Mouse (Mus musculus) gastrocnemius, postnatal 36 days (tissue): ENCODE data around the gene Platr17. TPM values are rescaled to one million over a fixed set of nuclear protein-coding genes. Genes with fewer than 3 reads are reported as not detected.
"Not testable (repeated sequence)": the region's sequence is repeated elsewhere in the genome, so short reads cannot be mapped to it uniquely, and the experiment has no call there.

Source experiments
- DNase-seq, 2 experiments: peaks; one replicate each; pipeline ENCODE4 v3.0.0; 2022
- intact Hi-C: fragments of 180-260 bp; cut with DNase I; formaldehyde crosslinking; loops from one replicate; pipeline ENCODE4 v1.15.1; 2025
- long read RNA-seq, 2 experiments: library from polyadenylated mRNA; stranded (forward); transcript quantifications; one replicate each; pipeline ENCODE4 v2.0.0; 2021
- total RNA-seq, 2 experiments: library from RNA; stranded (reverse); gene quantifications; 2 replicates each; pipeline ENCODE4 v1.2.3; 2021

Gene Platr17
- total RNA-seq, result not detected
- long read RNA-seq, experiment 1, result 0 reads
- long read RNA-seq, experiment 2, result 0 reads

DNA sequence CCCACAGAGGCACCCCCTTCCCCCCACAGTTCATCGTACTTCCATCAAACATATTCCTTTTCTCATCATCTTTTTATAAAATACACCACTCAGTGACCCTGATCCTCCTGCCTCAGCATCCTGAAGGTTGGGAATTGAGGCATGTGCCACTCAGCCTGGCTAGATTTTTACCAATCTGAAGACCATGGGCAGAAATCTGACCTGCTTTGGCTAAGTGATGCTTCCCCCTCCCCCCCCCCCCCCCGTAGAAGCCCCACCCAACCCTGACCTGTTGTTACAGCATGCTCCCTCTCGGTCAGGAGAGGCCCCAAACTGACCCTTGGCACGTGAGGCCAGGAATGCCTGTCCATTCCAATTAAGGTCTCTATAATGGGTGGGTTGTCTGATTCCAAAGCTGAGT, at the start of gene Platr17:
Gene Platr17 (plus strand): TSS at position 301 of the 400 bp plus-strand sequence.
- DNase-seq, intact Hi-C loops: not testable (repeated sequence)

DNA sequence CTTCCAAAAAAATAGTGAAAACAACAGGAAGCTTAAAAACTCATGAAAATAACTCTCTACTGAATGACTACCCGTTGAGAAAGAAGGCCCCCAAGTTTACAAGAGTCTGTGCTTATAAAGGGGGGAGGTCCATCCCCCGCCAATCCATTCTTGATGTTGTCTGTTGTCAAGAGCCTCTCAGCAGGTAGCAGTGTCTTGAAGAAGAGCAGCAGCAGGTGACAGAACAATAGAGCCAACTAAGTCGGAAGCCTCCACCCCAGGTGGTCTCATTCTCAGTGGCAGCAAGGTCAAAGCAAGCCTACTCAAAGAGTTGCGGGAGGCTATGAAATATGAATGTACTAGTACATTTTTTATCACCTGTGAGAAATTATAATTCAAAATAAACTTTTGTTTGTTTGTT, 47.1 kb upstream of the Platr17 start:
- no peak for DNase-seq
- intact Hi-C loops, result no loop called here

DNA sequence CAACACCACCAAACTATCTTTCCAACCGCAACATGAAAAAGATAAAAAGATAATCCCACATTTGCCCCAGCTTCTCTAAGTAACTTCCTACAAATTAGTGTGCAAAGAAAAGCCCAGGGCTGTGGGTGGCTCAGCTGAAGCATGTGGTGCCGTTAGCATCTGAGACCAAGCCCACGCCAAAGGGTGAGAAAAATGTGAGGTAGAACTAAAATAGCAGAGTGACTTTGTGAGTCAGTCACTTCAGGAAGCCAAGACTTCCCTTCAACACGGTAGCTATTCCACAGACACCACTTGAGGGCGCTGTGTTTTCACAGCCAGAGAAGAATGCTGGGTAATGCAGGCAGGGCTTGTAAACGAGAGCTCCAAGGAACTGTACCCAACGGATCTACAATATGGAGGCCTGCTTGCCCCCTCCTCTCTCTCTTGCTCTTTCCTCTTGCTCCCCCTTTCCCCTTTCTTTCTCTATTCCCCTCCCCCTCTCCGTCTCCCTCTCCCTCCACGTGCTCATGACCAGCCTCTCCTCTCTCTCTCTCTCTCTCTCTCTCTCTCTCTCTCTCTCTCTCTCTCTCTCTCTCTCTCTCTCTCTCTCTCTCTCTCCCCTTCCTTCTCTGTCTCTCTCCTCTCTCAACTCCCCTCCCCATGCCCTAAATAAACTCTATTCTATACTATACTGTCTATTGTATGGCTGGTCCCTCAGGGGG, 39.5 kb upstream of the Platr17 start:
- DNase-seq, result peak in 1 of 2 experiments; percentile 24
- intact Hi-C loops, result no loop called here

DNA sequence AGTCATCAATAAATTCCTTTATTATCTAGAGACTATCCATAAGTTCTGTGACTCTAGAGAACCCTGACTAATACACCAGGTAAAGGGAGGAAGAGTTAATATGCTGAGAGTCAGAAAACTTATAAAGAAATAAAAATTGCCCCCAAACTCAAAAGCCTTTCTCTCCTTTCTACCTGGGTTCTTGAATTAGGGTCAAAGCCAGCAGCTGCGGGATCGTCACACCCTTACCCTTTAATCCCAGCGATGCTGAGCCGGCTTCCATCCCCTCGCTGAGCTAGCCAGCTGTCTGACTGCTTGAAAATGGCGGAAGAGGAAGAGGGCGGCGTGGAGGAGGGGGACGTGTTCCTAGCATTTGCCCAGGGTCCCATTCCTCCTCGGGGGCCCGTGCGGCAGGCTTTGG, 31.4 kb upstream of the Platr17 start, which contains the start of gene Gm7029:
Gene Gm7029 (plus strand): TSS at position 301 of the 400 bp plus-strand sequence.
- intact Hi-C loops, result not testable (repeated sequence)

GRCm38 (mm10) chr17:33874411-33874810, 30.5 kb upstream of the Platr17 start:
- DNase-seq, result no peak
- intact Hi-C loops, result no loop called here

More for the DNA sequence above, 31.4 kb upstream of the Platr17 start, which contains the start of gene Gm7029:
- not testable (repeated sequence) for DNase-seq

- DNase-seq, intact Hi-C loops: not testable (repeated sequence)
Observed at GRCm38 (mm10) chr17:33875797-33876196, 29.1 kb upstream of the Platr17 start.

- intact Hi-C loops, DNase-seq: not testable (repeated sequence)
Observed at GRCm38 (mm10) chr17:33884320-33884719, 20.6 kb upstream of the Platr17 start.

DNA sequence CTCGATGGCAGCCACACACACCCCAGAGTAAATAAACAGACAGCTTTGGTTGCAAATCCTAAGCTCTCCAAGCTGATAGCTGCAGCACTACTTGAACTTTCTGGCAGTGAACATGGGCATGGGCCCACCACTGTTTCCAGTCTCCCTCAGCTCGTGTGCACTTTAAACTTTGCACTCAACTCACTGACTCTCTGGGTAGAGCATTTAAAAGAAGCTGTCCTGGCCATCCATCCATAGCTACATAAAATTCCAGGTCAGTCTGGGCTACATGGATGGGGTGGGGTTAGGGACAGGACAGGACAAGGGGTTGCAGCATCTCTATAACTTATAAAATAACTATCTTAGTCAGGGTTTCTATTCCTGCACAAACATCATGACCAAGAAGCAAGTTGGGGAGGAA, 17.1 kb upstream of the Platr17 start:
- intact Hi-C loops, DNase-seq: not testable (repeated sequence)

- intact Hi-C loops, DNase-seq: not testable (repeated sequence)
Observed at GRCm38 (mm10) chr17:33888230-33888629, 16.7 kb upstream of the Platr17 start.

- intact Hi-C loops, DNase-seq: not testable (repeated sequence)
Observed at GRCm38 (mm10) chr17:33889941-33890532, 14.9 kb upstream of the Platr17 start.

GRCm38 (mm10) chr17:33890533-33891059, 14.3 kb upstream of the Platr17 start, which contains the start of gene Kifc1:
Gene Kifc1, minus strand, starts transcription at chr17:33890661.
- DNase-seq, result peak; percentile 99
- intact Hi-C loops, result no loop called here

DNA sequence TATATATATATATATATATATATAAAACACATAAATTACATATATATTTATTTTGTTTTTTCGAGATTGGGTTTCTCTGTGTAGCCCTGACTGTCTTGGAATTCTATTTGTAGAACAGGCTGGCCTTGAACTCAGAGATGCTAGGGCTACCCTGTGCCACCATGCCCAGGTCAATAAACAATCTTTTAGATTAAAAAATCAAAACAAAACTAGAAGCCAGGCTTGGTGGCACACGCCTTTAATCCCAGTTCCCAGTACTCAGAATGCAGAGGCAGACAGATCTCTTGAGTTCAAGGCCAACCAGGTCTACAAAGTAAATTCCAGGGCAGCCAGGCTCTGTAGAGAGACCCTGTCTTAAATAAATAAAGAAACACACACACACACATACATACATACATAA, 13.6 kb upstream of the Platr17 start:
- intact Hi-C loops, result no loop called here
- no peak for DNase-seq

DNA sequence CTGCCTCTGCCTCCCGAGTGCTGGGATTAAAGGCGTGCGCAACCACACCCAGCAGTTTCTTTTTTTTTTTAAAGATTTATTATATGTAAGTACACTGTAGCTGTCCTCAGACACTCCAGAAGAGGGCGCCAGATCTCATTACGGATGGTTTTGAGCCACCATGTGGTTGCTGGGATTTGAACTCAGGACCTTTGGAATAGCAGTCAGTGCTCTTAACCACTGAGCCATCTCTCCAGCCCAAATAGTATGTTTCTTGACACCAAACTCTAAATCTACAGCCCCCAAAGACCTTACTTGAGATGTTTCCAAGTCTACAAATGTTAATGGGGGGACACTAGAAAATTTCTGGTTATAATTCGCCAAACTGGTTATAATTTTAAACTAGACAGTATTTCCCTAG, 13.0 kb upstream of the Platr17 start:
- intact Hi-C loops, DNase-seq: not testable (repeated sequence)

DNA sequence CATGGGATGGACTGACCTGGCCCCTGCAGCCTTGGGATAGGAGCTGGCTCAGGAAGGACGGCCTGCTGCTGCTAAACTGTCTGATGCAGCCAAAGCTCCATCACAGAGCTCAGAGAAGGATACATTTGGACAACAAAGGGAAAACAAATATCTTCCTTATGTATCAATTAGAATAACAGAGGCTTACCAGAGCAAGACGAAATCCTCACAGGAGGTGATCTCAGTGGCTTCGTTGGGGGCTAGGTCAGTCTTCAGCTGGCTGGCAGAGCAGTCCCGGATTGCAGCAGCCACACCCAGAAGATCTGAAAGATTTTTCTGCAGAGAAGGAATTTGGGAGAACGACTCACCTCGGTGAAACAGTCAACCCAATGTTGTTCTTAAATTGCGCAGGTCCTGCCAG, 12.5 kb upstream of the Platr17 start:
- intact Hi-C loops, result no loop called here
- DNase-seq, result no peak

DNA sequence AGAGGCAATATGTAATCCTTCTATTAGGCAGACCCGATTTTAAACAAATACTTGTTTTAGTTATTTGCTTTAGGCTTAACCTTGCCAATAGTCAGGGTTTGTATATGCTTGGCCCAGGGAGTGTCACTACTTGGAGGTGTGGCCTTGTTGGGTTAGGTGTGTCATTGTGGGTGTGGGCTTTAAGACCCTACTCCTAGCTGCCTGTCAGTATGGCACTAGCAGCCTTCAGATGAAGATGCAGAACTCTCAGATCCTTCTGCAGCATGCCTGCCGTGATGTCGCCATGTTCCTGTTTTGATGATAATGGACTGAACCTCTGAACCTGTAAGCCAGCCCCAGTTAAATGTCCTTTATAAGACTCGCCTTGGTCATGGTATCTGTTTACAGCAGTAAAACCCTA, 11.9 kb upstream of the Platr17 start:
- intact Hi-C loops, DNase-seq: not testable (repeated sequence)

- no peak for DNase-seq
- intact Hi-C loops, result no loop called here
Observed at GRCm38 (mm10) chr17:33897114-33897794, 7.7 kb upstream of the Platr17 start.

GRCm38 (mm10) chr17:33898193-33898592, 6.7 kb upstream of the Platr17 start:
- DNase-seq, intact Hi-C loops: not testable (repeated sequence)

- no peak for DNase-seq
- intact Hi-C loops, result no loop called here
Observed at GRCm38 (mm10) chr17:33899642-33900041, 5.3 kb upstream of the Platr17 start.

GRCm38 (mm10) chr17:33900281-33900988, 4.5 kb upstream of the Platr17 start:
- intact Hi-C loops, result no loop called here
- DNase-seq, result no peak

DNA sequence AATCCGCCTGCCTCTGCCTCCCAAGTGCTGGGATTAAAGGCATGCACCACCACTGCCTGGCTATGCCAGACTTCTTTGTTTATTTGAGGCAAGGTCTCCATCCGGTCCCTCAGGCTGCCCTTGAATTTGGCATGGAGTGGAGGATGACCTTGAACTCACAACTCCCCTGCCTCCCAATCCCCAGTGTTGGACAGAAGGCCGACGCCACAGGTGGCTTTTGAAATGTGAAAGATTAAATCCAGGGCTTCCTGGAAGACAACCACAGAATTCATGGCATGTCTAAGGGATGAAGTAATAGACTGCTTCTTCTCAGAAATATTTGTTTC, 4.0 kb upstream of the Platr17 start:
- intact Hi-C loops, result no loop called here
- no peak for DNase-seq
